Mouse (Mus musculus) testis, adult 2 months (tissue): Measurements from ENCODE around the gene Cry1. TPM values are rescaled to one million over a fixed set of nuclear protein-coding genes. Genes with fewer than 3 reads are reported as not detected.
A peak's percentile ranks its signal among the peaks of the same experiment; 100 is the strongest.

Experiments
- H3K27ac ChIP-seq: fragments of 200-500 bp; 2 replicates; pipeline ENCODE4 v1.5.1; 2012; ENCODE audit warnings: low read depth, low read length; ENCODE audit not compliant: control insufficient read depth, insufficient read depth
- H3K27me3 ChIP-seq: fragments of 200-500 bp; 2 replicates; pipeline ENCODE4 v1.6.1; 2012; ENCODE audit warnings: mild to moderate bottlenecking, low read length, moderate library complexity; ENCODE audit not compliant: control insufficient read depth, insufficient read depth
- H3K36me3 ChIP-seq: fragments of 200-500 bp; 2 replicates; pipeline ENCODE4 v1.6.1; 2012; ENCODE audit warnings: mild to moderate bottlenecking, low read length; ENCODE audit not compliant: control insufficient read depth, insufficient read depth
- H3K4me1 ChIP-seq: fragments of 200-500 bp; 2 replicates; pipeline ENCODE4 v1.6.1; 2012; ENCODE audit warnings: low read length; ENCODE audit not compliant: control insufficient read depth, insufficient read depth
- H3K4me3 ChIP-seq: fragments of 200-500 bp; 2 replicates; pipeline ENCODE4 v1.5.1; 2012; ENCODE audit warnings: low read depth, mild to moderate bottlenecking, low read length, moderate library complexity, mixed read lengths; ENCODE audit not compliant: control insufficient read depth
- CTCF ChIP-seq: fragments of 200-500 bp; IDR thresholded peaks from 2 replicates; pipeline ENCODE4 v1.5.1; 2012; ENCODE audit warnings: low read depth, mild to moderate bottlenecking, inconsistent platforms, low read length, moderate library complexity; ENCODE audit not compliant: control insufficient read depth, insufficient read depth, insufficient replicate concordance
- POLR2A ChIP-seq: fragments of 200-500 bp; IDR thresholded peaks from 2 replicates; pipeline ENCODE4 v1.6.1; 2012; ENCODE audit warnings: low read depth, mild to moderate bottlenecking, inconsistent platforms, low read length, moderate library complexity; ENCODE audit not compliant: control insufficient read depth
- polyA plus RNA-seq: library from polyadenylated mRNA; depleted of rRNA; stranded (reverse); fragments of >200 nt; gene quantifications from 2 replicates; pipeline ENCODE4 v1.2.3, GENCODE M21; 2012; rRNA removed

The Cry1 gene
- polyA plus RNA-seq, 1 experiment: 18.3 TPM

GRCm38 (mm10) chr10:85101841-85102240, 83.0 kb downstream of the Cry1 start:
- no peaks in the 10 kb centered on the region for H3K36me3 ChIP-seq
- peak overlapping the region; percentile 84 for H3K4me3 ChIP-seq
- H3K27me3 ChIP-seq: no peaks in the 10 kb centered on the region
- H3K4me1 ChIP-seq: peaks cover 4% of the 10 kb centered on the region
- TF ChIP-seq CTCF (no peak), POLR2A (no peak)
- H3K27ac ChIP-seq: peak overlapping the region; percentile 99

Other genes with a start within 250 kb of the Cry1 start
- 1,614 and 2,043 TPM in 2 replicates for gene Fhl4, start 82.6 kb downstream of the Cry1 start, polyA plus RNA-seq
- 5.7 and 6.4 TPM in 2 replicates for gene Tmem263, start 82.4 kb downstream of the Cry1 start, polyA plus RNA-seq
- 3.4 and 4.2 TPM in 2 replicates for gene Mterf2, start 57.0 kb downstream of the Cry1 start, polyA plus RNA-seq
- 0.24 and 0.25 TPM in 2 replicates for gene Btbd11, start 201.8 kb upstream of the Cry1 start, polyA plus RNA-seq